Mouse (Mus musculus) kidney, adult 2 months (tissue): ENCODE results near the gene Wipi1.

ENCODE experiments used
- CTCF ChIP-seq: fragments of 200-500 bp; conservative IDR thresholded peaks from 2 replicates; pipeline ENCODE4 v1.5.1; 2011; ENCODE audit warnings: low read depth, mild to moderate bottlenecking, control low read depth, low read length, moderate library complexity, mixed read lengths; ENCODE audit not compliant: insufficient read depth, insufficient read length
- POLR2A ChIP-seq: fragments of 200-500 bp; IDR thresholded peaks from one replicate; pipeline ENCODE4 v1.6.1; 2011; ENCODE audit warnings: low read depth, low read length, control low read depth

DNA sequence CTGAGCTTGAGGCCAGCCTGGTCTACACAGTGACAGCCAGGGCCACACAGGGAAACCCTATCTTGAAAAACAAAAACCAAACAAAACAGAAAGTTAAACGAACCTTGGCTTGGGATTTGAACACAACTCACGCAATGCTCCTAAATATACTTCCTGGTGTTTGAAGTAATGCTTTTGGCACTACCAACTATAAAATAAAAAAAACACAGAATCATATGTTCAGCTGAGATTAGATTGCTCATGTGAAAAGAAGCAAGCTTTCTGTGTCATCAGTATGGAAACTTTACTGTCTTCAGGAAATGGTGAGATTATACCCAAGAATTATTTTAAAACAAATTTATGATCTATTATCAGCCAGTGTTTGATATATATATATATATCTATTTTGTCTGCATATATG lies 25.3 kb downstream of the Wipi1 start:
- TF ChIP-seq CTCF (no peak), POLR2A (no peak)
